Mouse (Mus musculus) liver, embryonic 12.5 days (tissue): Measurements from ENCODE around the gene Gfap. TPM values are rescaled to one million over a fixed set of nuclear protein-coding genes. Genes with fewer than 3 reads are reported as not detected.

Experiments used
- ATAC-seq: fragments of 200-750 bp; cut with Nextera tagmentation; 2 replicates; pipeline ENCODE4 v1.8.0; 2017; ENCODE audit warnings: moderate number of reproducible peaks, mild to moderate bottlenecking, moderate library complexity
- H3K27ac ChIP-seq: fragments of 300-500 bp; sonication (generic); 2 replicates; pipeline ENCODE4 v1.5.1; 2016; ENCODE audit warnings: mild to moderate bottlenecking
- H3K27me3 ChIP-seq: fragments of 300-500 bp; sonication (generic); replicated peaks from 2 replicates; pipeline ENCODE4 v1.6.1; 2016; ENCODE audit warnings: mild to moderate bottlenecking, moderate library complexity
- H3K36me3 ChIP-seq: fragments of 300-500 bp; sonication (generic); 2 replicates; pipeline ENCODE4 v1.6.1; 2016; ENCODE audit warnings: mild to moderate bottlenecking, moderate library complexity
- H3K4me1 ChIP-seq: fragments of 300-500 bp; sonication (generic); 2 replicates; pipeline ENCODE4 v1.6.1; 2016
- H3K4me2 ChIP-seq: fragments of 300-500 bp; sonication (generic); 2 replicates; pipeline ENCODE4 v1.6.1; 2016; ENCODE audit warnings: mild to moderate bottlenecking, moderate library complexity
- H3K4me3 ChIP-seq: fragments of 300-500 bp; sonication (generic); 2 replicates; pipeline ENCODE4 v1.5.1; 2016; ENCODE audit warnings: mild to moderate bottlenecking, moderate library complexity
- H3K9ac ChIP-seq: fragments of 300-500 bp; sonication (generic); 2 replicates; pipeline ENCODE4 v1.6.1; 2016; ENCODE audit warnings: mild to moderate bottlenecking, moderate library complexity
- H3K9me3 ChIP-seq: fragments of 300-500 bp; sonication (generic); replicated peaks from 2 replicates; pipeline ENCODE4 v1.6.1; 2016; ENCODE audit warnings: mild to moderate bottlenecking, moderate library complexity
- WGBS: fragments of 180-500 bp; shearing (Covaris S2); methylation state at CpG from one replicate; pipeline ENCODE4 v1.1.7; 2016; ENCODE audit not compliant: insufficient replicate concordance; 5-methylcytosine and 5-hydroxymethylcytosine counted together
- polyA plus RNA-seq: library from polyadenylated mRNA; unstranded; fragments of >200 nt; fragmentation: Nextera tagmentation; extraction: Ambion mirVana; gene quantifications from 2 replicates; pipeline ENCODE4 v1.2.1, GENCODE M21; 2016

The Gfap gene
- polyA plus RNA-seq, 1 experiment from 2014 or later = 7.3 TPM

DNA sequence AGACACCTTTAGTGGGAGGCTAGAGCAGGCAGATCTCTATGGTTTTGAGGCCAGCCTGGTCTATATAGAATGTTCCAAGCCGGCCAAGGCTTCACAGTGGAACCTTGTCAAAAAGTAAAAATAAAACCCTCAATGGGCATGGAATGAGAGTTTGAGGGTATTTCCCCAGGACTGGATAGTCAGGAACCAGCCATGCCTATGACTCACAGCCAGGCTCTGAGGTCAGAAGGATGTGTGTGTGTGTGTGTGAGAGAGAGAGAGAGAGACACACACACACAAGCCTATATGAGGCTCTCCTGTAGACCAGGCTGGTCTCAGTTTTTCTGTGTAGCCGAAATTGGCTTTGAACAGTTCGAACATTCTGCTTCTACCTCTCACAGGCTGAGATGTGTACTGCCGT lies 6.0 kb downstream of the Gfap start:
- H3K9me3 ChIP-seq = no peaks in the 10 kb centered on the region
- no peaks in the 10 kb centered on the region for H3K36me3 ChIP-seq
- peak overlapping the region; percentile 92 for H3K9ac ChIP-seq
- peak overlapping the region; percentile 81 for H3K4me2 ChIP-seq
- no peak for ATAC-seq
- peaks cover 73% of the 10 kb centered on the region for H3K4me1 ChIP-seq
- H3K27ac ChIP-seq = peak overlapping the region; percentile 96
- 73% methylated on average over 4 of the region's 4 CpGs for WGBS
- peaks cover 71% of the 10 kb centered on the region for H3K27me3 ChIP-seq
- H3K4me3 ChIP-seq = peak overlapping the region; percentile 65

DNA sequence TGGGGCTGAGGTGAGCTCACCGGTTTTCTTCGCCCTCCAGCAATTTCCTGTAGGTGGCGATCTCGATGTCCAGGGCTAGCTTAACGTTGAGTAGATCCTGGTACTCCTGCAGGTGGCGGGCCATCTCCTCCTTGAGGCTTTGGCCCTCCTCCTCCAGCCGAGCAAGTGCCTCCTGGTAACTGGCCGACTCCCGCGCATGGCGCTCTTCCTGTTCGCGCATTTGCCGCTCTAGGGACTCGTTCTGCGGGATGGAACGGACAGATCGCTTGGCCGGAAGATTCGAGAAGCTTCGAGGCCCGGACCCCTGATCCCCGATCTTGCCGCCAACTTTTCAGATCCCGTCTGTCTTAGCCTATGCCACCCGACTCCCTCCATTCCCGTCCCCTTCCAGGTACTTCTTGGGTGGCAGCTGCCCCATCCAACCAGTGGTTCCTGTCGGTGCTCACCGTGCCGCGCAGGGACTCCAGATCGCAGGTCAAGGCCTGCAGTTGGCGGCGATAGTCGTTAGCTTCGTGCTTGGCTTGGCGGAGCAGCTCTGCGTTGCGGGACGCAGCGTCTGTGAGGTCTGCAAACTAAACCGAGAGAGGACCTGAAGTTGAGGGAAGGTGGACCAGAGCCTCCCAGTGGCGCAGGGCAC lies 7.6 kb downstream of the Gfap start:
- Histone ChIP-seq H3K9me3 (no peaks in the 10 kb centered on the region), H3K4me3 (peak overlapping the region; percentile 65), H3K4me2 (peak overlapping the region; percentile 81), H3K27ac (peak overlapping the region; percentile 96), H3K9ac (peak overlapping the region; percentile 76), H3K36me3 (no peaks in the 10 kb centered on the region), H3K4me1 (peaks cover 69% of the 10 kb centered on the region), H3K27me3 (peaks cover 76% of the 10 kb centered on the region)
- ATAC-seq = peak; percentile 74
- 5% methylated on average over 43 of the region's 43 CpGs for WGBS

DNA sequence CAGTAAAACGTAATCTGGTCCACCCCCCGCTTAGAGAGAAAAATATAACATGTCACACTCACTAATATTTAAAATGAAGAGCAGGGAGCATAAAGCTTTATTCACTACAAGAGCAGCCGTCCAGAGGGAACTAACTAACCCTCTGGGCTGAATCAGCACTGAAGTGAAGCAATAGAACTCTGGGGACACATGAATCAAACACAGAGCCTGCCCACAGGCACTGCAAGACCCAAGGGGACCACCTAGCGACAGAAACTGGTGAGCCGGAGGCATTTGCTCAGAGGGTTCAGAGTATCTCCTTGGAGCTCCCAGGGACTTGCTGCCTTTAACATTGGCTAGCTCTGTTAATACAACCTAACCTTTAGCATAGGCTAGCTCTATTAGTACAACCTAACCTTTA lies 10.6 kb downstream of the Gfap start:
- Histone ChIP-seq H3K36me3 (no peaks in the 10 kb centered on the region), H3K4me2 (no peak overlapping the region), H3K27ac (no peak overlapping the region), H3K4me3 (no peak overlapping the region), H3K9ac (no peak overlapping the region; the same call in 1 of the 2 replicates), H3K9me3 (no peaks in the 10 kb centered on the region), H3K27me3 (peaks cover 78% of the 10 kb centered on the region), H3K4me1 (peaks cover 49% of the 10 kb centered on the region)
- no peak for ATAC-seq
- 65% methylated on average over 5 of the region's 5 CpGs for WGBS

DNA sequence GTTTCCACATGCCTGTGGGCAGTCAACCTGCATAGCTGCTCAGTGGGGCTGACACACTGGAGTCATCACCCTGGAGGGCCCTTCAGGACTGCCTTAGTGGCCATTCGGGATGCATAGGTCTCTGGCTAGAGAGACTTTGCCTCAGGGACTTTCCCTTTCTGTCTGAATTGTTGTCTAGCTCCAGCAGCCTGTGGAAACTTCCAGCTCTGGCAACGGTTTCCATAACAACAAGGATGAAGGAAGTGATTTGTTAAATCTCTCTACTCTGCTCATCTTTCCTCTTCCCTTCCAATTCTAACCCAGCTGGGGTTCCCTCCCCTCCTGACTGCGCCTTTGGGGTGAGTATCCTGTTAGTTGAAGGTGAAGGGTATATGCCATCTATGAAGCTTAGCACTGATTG lies 12.6 kb downstream of the Gfap start:
- Histone ChIP-seq H3K27me3 (peaks cover 78% of the 10 kb centered on the region), H3K36me3 (no peaks in the 10 kb centered on the region)
- WGBS = 49% methylated on average over 3 of the region's 3 CpGs

DNA sequence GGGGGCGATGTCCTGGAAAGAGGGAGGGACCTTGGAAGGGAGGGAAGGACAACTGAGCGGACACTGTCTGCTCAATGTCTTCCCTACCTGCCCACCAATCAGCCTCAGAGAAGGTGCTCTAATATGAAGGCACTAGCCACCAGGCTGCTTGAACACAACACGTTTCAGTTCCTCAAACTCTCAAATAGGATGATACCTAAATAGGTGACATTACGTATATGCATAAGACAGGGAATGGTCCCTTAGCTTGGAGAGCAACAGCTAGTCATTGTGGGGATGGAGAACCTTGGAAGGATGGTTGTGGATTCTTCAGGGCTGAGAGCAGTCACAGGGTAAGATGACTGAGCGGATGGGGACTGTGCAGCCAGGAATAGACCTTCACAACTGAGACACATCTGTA lies 13.3 kb downstream of the Gfap start:
- H3K36me3 ChIP-seq = no peaks in the 10 kb centered on the region
- 69% methylated on average over 5 of the region's 5 CpGs for whole genome bisulfite sequencing

More for the DNA sequence above, 12.6 kb downstream of the Gfap start:
- H3K4me3 ChIP-seq = no peak overlapping the region
- no peak overlapping the region for H3K9ac ChIP-seq
- no peaks in the 10 kb centered on the region for H3K9me3 ChIP-seq
- peaks cover 44% of the 10 kb centered on the region for H3K4me1 ChIP-seq
- no peak for ATAC-seq
- no peak overlapping the region for H3K27ac ChIP-seq
- H3K4me2 ChIP-seq = no peak overlapping the region

DNA sequence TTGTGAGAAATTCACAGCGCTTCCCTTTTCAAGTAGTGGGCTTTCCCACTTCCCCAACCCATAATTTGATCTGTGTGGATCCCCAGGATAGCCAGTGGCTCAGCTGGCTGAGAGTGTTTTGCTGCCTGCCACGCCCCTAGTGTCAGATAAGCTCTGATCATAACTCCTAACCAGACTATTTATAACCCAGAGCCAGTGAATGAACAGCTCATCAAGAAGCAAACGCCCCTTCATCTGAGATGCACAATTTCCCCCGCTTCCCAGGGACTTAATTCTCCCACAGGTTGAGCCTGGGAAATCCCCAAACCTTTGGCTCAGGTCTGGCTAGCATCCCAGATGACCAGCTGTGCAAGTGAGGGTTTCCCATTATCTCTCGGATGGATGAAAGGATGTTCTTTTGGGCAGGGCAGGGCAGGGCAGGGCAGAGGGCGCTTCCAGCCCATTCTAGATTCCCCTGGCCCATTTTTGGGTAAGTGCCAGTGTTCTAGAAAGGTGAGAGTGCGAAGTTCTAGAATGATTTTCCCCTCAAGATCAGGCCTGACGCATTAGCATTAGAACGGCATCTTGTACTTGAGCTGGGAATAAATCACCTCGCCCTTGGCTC lies 16.0 kb downstream of the Gfap start, which contains the start of gene Fam187a:
Fam187a (plus strand) TSS at position 554 of the 604 bp plus-strand sequence.
- no peak for ATAC-seq
- H3K9ac ChIP-seq = peak within 1 kb of the TSS; percentile 49
- no peaks in the 10 kb centered on the region for H3K36me3 ChIP-seq
- 54% methylated on average over 10 of the region's 10 CpGs for WGBS
- no peak within 1 kb of the TSS; the same call in 1 of the 2 replicates for H3K4me2 ChIP-seq
- H3K27me3 ChIP-seq = peaks cover 74% of the 10 kb centered on the region
- no peak within 1 kb of the TSS for H3K27ac ChIP-seq
- H3K4me3 ChIP-seq = no peak within 1 kb of the TSS
- H3K4me1 ChIP-seq = peaks cover 37% of the 10 kb centered on the region
- H3K9me3 ChIP-seq = no peaks in the 10 kb centered on the region

More for the DNA sequence above, 13.3 kb downstream of the Gfap start:
- no peak for ATAC-seq
- Histone ChIP-seq H3K4me3 (no peak overlapping the region), H3K9ac (no peak overlapping the region), H3K9me3 (no peaks in the 10 kb centered on the region), H3K4me1 (peaks cover 38% of the 10 kb centered on the region), H3K27me3 (peaks cover 81% of the 10 kb centered on the region), H3K4me2 (no peak overlapping the region), H3K27ac (no peak overlapping the region)

DNA sequence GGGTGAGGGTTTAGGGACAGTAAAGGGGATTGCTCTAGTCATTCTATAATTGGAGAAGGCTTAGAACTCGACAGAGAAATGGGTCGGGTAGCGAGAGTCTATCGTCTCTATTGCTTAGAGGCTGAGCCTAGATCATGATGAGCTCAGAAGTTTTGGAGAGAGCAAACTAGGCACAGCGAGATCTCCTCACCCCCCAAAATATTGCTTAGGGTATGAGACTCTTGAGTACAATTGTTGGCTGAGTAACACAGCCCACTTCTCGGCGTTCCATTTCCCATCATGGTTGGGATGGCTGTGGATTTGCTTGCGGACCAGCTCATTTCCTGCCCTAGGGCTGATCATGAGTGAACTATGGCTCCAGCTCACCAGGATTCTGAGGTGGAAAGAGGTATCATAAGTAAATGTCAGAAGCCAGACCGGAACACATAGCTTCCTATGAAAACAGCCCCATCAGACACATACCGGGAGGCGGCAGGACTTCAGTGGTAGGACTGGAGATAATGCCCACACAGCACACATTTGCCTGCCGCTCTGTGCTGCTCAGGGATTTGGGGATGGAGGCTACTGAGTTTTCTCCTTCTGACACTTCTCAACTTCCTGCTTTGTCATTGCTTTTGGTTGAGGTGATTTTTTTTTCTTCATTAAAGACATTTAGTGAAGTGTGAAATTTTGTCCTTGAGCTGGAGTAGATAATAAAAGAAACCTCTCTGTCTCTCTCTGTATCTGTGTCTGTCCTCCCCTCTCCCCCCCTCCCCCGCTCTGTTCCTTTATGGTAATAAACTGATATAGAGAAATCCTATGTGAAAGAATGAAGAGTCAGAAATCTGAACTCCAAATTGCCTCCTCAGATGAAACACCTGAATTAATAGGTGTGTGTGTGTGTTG lies 19.2 kb downstream of the Gfap start:
- H3K4me3 ChIP-seq = peak overlapping the region; percentile 84
- peak; percentile 51 for ATAC-seq
- H3K4me1 ChIP-seq = peaks cover 48% of the 10 kb centered on the region
- H3K4me2 ChIP-seq = peak overlapping the region; percentile 86
- H3K36me3 ChIP-seq = peaks cover 17% of the 10 kb centered on the region
- peak overlapping the region; percentile 83 for H3K27ac ChIP-seq
- H3K9me3 ChIP-seq = no peaks in the 10 kb centered on the region
- 12% methylated on average over 13 of the region's 13 CpGs for WGBS
- H3K9ac ChIP-seq = peak overlapping the region; percentile 86
- peaks cover 44% of the 10 kb centered on the region for H3K27me3 ChIP-seq

DNA sequence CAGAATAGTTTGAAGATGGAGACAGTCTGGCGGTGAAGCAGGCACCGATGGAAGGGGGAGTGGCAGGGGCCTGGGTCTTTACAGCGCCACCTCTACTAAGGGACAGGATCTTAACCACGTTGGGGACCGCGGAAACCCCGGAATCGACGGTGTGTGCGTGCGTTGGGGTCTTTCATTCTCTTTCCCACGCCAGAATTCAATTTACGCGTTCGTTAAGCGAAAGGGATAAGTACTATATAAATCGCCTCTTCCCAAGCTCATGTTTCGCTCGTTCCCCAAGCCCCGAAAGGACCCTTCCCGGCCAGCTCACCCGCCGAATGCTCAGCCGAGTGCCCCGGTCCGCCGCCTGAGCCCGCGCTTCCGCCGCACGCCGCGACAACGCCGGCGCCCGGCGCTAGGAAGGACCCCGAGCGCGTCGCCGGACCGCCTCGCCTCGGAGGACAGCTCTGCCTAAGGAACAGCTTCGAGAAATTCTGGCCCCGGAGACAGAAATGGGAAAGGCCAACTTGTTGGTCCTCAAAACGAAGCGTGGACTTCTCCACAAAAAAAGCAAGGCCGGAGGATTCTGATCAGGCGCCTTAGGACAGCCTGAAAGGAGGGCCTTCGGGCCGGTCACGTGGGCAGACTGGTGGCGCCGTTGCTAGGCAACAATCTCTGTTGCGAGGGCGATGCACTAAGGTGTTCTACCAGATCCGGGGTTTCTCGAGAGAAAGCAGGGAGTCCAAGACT lies 20.0 kb downstream of the Gfap start, which contains the start of the genes Eftud2 and Ccdc103:
Eftud2 (minus strand) TSS at position 401 of the 729 bp plus-strand sequence.
Ccdc103 (plus strand) TSS at position 620 of the 729 bp plus-strand sequence.
- peak within 1 kb of the TSS; percentile 84 for H3K4me3 ChIP-seq
- H3K27me3 ChIP-seq = peaks cover 36% of the 10 kb centered on the region
- peaks cover 48% of the 10 kb centered on the region for H3K4me1 ChIP-seq
- H3K9me3 ChIP-seq = no peaks in the 10 kb centered on the region
- WGBS = under 1% methylated on average over 62 of the region's 62 CpGs
- H3K27ac ChIP-seq = peak within 1 kb of the TSS; percentile 83
- H3K9ac ChIP-seq = peak within 1 kb of the TSS; percentile 86
- H3K36me3 ChIP-seq = peaks cover 25% of the 10 kb centered on the region
- peak within 1 kb of the TSS; percentile 86 for H3K4me2 ChIP-seq
- ATAC-seq = peak; percentile 90

DNA sequence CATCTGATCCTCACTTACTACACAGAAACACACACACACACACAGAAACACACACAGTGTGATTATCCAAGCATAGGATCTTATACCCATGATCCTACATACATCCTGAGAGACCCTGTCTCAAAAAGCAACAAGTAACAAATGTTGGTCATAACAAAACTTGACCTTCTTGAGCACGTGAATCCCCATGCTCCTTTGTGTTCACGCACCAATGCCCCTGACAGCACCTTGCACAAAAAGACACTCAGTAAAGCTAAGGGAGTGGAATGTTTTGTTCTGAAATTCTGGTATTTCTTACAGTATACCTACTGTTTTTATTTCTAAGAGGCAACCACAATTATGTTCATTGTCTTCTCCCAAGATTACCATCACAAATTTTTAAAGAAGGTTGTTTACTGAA lies 21.2 kb downstream of the Gfap start:
- H3K4me2 ChIP-seq = peak overlapping the region; percentile 86
- no peak for ATAC-seq
- H3K36me3 ChIP-seq = peaks cover 37% of the 10 kb centered on the region
- whole genome bisulfite sequencing = 88% methylated on average over 2 of the region's 2 CpGs
- H3K9ac ChIP-seq = peak overlapping the region; percentile 86
- H3K4me1 ChIP-seq = peaks cover 39% of the 10 kb centered on the region
- no peak overlapping the region for H3K27ac ChIP-seq
- H3K27me3 ChIP-seq = peaks cover 24% of the 10 kb centered on the region
- peak overlapping the region; percentile 84 for H3K4me3 ChIP-seq
- H3K9me3 ChIP-seq = no peaks in the 10 kb centered on the region

DNA sequence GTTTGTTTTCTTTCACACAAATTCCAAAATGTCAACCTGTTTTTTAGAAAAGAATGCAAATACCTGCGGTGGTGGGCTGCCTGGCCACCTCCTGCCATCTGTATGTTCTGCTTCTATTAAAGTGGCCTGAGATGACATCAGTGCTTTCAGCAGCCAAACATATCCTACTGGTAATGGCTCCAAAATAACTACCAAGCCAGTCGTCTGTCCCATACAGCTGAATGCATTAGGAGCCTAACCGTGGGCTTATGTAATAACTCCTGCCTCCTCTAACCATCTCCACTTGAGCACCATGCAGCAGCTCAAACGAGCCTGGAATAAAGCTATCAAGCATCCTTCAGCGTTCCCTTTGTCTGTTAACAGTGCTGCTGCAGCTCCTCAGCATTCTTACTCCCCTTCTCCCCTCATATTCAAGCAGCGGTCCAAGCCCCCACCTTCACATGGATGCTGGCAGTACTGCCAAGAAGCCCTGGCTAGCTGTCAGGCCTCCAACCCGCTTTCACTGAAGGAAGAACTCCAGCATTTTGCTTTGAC lies 25.8 kb downstream of the Gfap start:
- Histone ChIP-seq H3K27me3 (no peaks in the 10 kb centered on the region), H3K4me1 (peaks cover 13% of the 10 kb centered on the region), H3K4me3 (no peak overlapping the region), H3K4me2 (no peak overlapping the region), H3K9me3 (no peaks in the 10 kb centered on the region), H3K9ac (no peak overlapping the region), H3K36me3 (peaks cover 74% of the 10 kb centered on the region), H3K27ac (no peak overlapping the region)
- WGBS = 86% methylated on average over 7 of the region's 7 CpGs
- no peak for ATAC-seq

DNA sequence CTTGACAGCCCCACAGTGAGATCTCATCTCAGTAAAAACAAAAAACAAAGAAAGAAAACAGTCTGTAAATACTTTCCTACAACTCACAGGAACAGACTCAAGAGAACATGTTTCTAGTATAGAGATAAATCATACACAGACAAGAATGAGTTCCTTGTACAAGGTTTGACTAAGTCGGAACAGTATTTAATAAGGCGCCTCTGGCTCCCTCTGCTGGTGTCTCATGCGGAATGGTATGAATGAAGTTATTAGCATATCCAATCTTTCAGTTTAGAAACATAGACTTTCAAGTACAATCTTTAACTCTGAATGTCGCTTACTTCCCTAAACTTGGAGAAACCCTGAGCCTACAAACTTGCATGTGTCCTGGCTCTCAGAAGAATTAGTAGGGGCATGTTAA lies 36.4 kb downstream of the Gfap start:
- WGBS = 58% methylated on average over 4 of the region's 4 CpGs
- H3K4me2 ChIP-seq = no peak overlapping the region
- H3K36me3 ChIP-seq = peaks cover 100% of the 10 kb centered on the region

More for the DNA sequence above, 36.4 kb downstream of the Gfap start:
- no peaks in the 10 kb centered on the region for H3K27me3 ChIP-seq
- H3K9me3 ChIP-seq = no peaks in the 10 kb centered on the region
- no peak overlapping the region for H3K27ac ChIP-seq
- ATAC-seq = no peak
- H3K4me1 ChIP-seq = no peaks in the 10 kb centered on the region
- H3K9ac ChIP-seq = no peak overlapping the region
- no peak overlapping the region for H3K4me3 ChIP-seq
